Mouse (Mus musculus) megakaryocyte, embryonic 14.5 days (primary cell): ENCODE data around the gene Fam171a1.

Source experiments
- FLI1 ChIP-seq: IDR thresholded peaks from 2 replicates; pipeline ENCODE4 v1.6.1; 2012; ENCODE audit warnings: low read length, inconsistent platforms, mixed read lengths
- GATA1 ChIP-seq: IDR thresholded peaks from 3 replicates; pipeline ENCODE4 v1.6.1; 2012; ENCODE audit warnings: mixed read lengths, low read length, inconsistent platforms, borderline replicate concordance

- TF ChIP-seq GATA1: no peak
- TF ChIP-seq FLI1: no peak
Measured at GRCm38 (mm10) chr2:3139065-3139464, 25.0 kb downstream of the Fam171a1 start.
